Mouse (Mus musculus) liver, adult 2 months (tissue): ENCODE measurements around the gene Il27.

Source experiments
- CTCF ChIP-seq: fragments of 200-500 bp; IDR thresholded peaks from 2 replicates; pipeline ENCODE4 v1.5.1; 2011; ENCODE audit warnings: low read depth, low read length, control low read depth
- POLR2A ChIP-seq: fragments of 200-500 bp; IDR thresholded peaks from 2 replicates; pipeline ENCODE4 v1.6.1; 2011; ENCODE audit warnings: low read length, control low read depth; ENCODE audit not compliant: insufficient read depth; ENCODE audit errors: extremely low read depth

DNA sequence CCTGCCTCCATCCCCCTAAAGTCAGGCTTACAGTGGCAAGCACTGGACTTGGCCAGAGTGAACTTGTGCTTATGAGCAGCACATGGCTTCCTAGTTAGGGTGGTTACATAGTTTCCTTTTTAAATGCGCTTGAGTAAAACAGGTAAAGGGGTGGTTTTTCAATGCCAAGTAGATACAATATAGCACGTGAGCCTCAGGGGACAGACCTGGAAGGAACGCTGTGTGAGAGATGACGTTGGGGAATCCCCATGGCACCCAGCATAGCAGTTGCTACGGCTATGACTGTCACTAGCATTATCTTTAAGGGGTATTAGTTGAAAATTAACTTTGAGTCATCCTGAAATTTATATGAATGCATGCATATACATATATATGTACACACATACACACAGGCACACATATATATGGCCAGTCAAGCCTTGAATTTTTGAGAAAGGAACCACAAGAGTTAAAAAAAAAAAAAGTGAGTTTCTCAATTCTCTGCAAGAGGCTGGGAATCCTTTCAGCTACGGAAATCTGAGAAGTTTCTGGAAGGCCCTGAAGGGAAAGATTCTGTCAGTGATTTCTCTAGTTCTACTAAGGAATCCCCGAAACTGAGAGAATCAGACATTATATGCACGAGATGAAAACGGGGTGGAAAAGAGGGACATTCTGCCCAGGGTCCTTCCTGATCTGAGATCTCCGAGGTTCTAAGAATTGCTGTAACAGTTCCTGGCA, 25.0 kb upstream of the Il27 start:
- TF ChIP-seq POLR2A (no peak), CTCF (no peak)
